Mouse (Mus musculus) splenic B cell, adult 2 months (primary cell): ENCODE results near the gene Thbs3.

Source experiments
- DNase-seq: peaks from one replicate; pipeline ENCODE4 v3.0.0-alpha.2; 2011; ENCODE audit warnings: low read depth, low spot score
- H3K27me3 ChIP-seq: 2 replicates; pipeline ENCODE4 v1.6.1; 2012; ENCODE audit warnings: mild to moderate bottlenecking, low read length, moderate library complexity, mixed read lengths; ENCODE audit not compliant: control insufficient read depth, poor library complexity, insufficient read depth, severe bottlenecking
- H3K36me3 ChIP-seq: 2 replicates; pipeline ENCODE4 v1.6.1; 2012; ENCODE audit warnings: mild to moderate bottlenecking, low read length, moderate library complexity, mixed read lengths; ENCODE audit not compliant: control insufficient read depth, poor library complexity, insufficient read depth, severe bottlenecking

Gene Thbs3

DNA sequence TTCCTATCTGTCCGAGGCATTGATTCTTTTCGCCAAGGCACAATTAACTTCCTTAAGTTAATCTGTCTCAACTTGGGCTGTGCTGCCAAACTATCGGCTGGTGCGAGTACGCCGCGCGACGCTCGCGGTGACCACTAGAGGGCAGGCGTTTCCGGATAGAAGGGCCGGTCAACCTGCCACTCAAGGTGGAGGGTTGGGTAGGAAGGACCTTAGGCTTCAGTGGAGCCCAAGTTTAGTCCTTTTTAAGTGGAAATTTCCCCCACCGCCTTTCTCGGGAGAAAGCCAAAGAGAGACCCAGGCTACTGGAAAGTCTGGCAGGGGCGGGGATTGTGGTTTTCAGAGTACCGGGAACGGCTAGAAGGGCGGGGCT, 13.2 kb downstream of the Thbs3 start:
- DNase-seq, result peak; percentile 91
- H3K36me3 ChIP-seq, result no peaks in the 10 kb centered on the region
- no peaks in the 10 kb centered on the region for H3K27me3 ChIP-seq

DNA sequence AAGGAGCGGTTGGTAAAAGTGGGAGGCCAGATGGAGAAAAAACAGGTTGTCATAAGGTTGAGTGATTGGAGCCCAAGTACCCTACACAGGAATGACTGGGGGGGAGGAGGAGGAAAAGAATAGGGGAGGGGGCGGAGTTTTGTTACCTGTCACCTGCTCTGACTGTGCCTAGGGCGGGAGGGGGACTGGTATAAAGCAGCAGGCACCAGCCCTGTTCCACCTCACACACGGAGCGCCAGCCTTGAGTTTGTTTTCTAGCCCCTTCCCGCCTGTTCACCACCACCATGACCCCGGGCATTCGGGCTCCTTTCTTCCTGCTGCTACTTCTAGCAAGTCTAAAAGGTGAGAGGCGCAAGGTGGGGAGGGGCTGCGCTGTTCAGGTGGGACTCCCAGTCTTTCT, 13.9 kb downstream of the Thbs3 start, which contains the start of gene Muc1:
Gene Muc1 (plus strand): TSS at position 222 of the 400 bp plus-strand sequence.
- H3K27me3 ChIP-seq, result no peaks in the 10 kb centered on the region
- no peaks in the 10 kb centered on the region for H3K36me3 ChIP-seq
- no peak for DNase-seq

DNA sequence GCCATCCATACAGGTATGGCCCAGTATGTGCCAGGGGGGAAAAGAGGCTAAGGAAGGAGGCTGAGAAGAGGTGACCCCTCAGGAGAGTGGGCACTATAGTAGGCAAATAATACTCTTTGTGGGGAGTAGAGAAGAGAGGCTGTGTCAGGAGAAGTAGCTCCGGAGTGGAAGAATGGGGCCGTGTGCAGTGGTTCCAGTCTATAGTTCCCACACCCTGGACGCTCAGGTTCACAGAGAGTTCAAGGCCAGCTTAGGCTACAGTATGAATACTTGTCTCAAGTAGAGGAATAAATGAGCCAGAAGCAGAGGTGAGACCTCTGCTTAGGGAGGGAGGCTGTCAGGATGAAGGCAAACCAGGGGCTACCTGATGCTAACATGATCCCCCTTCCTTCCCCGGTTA, 14.3 kb downstream of the Thbs3 start:
- Histone ChIP-seq H3K27me3 (no peaks in the 10 kb centered on the region), H3K36me3 (no peaks in the 10 kb centered on the region)
- DNase-seq, result no peak

DNA sequence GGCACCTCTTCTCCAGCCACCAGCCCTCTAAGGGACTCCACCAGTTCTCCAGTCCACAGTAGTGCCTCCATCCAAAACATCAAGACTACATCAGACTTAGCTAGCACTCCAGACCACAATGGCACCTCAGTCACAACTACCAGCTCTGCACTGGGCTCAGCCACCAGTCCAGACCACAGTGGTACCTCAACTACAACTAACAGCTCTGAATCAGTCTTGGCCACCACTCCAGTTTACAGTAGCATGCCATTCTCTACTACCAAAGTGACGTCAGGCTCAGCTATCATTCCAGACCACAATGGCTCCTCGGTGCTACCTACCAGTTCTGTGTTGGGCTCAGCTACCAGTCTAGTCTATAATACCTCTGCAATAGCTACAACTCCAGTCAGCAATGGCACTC, 15.6 kb downstream of the Thbs3 start:
- Histone ChIP-seq H3K36me3 (no peaks in the 10 kb centered on the region), H3K27me3 (no peaks in the 10 kb centered on the region)
- no peak for DNase-seq

DNA sequence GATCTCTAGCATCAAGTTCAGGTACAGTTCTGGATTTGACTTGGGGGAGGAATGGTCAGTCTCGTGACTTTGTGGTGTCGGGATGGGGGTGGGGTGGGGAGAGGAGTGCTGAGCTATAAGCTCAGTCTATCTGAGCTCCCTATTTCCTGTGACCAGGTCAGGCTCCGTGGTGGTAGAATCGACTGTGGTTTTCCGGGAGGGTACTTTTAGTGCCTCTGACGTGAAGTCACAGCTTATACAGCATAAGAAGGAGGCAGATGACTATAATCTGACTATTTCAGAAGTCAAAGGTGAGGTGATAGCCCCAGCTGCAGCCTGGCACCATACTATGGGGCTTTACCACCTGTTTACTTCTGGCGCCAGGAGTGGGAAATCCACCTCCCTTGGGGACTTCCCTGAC, 16.4 kb downstream of the Thbs3 start:
- H3K27me3 ChIP-seq, result no peaks in the 10 kb centered on the region
- peak; percentile 65 for DNase-seq
- no peaks in the 10 kb centered on the region; the same call in 1 of the 2 replicates for H3K36me3 ChIP-seq

DNA sequence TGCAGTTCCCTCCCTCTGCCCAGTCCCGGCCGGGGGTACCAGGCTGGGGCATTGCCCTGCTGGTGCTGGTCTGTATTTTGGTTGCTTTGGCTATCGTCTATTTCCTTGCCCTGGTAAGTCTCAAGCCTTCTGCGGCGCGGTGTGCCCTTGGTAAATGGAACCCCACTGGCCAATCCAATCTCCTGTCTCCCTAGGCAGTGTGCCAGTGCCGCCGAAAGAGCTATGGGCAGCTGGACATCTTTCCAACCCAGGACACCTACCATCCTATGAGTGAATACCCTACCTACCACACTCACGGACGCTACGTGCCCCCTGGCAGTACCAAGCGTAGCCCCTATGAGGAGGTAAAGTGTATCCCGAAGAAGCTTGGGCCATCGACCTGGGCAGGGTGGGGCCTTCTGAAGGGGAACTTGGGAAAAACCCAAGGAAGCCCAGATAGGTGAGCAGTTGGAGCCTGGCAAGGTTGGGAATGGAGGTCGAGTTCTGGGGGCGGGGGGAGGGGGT, 16.8 kb downstream of the Thbs3 start:
- no peaks in the 10 kb centered on the region for H3K27me3 ChIP-seq
- no peak for DNase-seq
- H3K36me3 ChIP-seq, result no peaks in the 10 kb centered on the region; the same call in 1 of the 2 replicates

DNA sequence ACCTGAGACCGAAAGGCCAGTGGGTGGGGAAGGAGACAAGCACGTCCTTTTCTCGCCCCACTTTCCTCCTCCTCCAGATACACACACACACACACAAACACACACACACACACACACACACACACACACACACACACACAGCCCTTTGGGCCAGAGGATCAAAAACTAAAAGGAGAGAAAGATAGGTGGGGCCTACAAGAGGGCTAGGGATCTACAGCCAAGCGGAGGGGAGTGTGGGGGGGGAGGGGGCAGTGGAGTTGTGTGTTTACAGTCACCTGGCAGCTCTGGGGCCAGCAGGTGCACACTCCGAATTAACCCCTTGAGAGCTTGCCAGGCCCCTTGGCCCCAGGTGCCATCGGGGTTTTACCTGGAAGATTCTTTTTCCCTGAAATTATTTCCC, 17.6 kb downstream of the Thbs3 start:
- no peak for DNase-seq
- Histone ChIP-seq H3K36me3 (no peaks in the 10 kb centered on the region; the same call in 1 of the 2 replicates), H3K27me3 (no peaks in the 10 kb centered on the region)

DNA sequence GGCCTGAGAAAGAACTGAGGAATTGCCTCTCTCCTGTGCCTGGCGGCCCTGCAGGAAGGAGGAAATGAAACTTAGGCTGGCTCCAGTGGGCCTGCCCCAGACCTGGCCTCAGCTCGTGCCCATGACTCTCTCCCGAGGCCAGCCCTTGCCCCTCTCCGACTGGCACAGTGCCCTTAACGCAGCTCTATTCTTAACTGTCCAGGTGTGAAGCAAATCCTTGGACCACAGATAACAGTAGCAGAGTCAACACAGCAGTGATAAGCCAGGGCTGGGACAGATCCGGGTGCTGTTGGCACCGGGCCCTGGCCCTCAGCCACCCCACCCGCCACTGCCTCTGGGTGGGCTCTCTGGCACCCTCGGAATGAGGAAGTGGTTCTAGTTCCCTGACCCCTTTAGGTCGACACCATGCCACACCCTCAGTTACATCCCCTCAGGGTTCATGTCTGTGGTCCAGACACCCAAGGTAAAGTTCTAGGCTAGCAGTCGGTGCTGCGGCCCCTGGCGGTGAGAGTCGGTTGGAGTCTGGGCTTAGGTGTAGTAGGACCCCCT, 18.7 kb downstream of the Thbs3 start:
- peak; percentile 70 for DNase-seq
- H3K36me3 ChIP-seq, result no peaks in the 10 kb centered on the region; the same call in 1 of the 2 replicates
- H3K27me3 ChIP-seq, result no peaks in the 10 kb centered on the region

DNA sequence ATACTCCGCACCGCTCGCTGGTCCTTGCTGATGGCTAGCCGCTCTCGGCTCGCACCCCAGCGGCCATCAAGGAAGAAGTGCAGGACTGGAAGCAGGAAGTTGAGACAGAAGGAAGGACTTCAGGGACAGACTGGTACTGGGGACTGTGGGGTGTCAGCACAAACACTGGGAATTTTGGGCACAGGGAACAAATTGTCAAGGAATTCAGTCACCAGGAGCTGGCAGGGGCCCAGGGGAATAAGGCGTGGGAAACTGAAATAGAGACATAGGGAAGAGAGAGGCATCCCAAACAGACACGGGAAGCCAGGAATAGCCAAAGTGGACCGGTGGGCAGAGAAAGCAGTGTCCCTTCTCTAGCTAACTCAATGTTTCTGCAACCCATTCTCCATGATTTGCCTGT, 21.5 kb downstream of the Thbs3 start:
- Histone ChIP-seq H3K27me3 (no peaks in the 10 kb centered on the region), H3K36me3 (no peaks in the 10 kb centered on the region; the same call in 1 of the 2 replicates)
- DNase-seq, result no peak

DNA sequence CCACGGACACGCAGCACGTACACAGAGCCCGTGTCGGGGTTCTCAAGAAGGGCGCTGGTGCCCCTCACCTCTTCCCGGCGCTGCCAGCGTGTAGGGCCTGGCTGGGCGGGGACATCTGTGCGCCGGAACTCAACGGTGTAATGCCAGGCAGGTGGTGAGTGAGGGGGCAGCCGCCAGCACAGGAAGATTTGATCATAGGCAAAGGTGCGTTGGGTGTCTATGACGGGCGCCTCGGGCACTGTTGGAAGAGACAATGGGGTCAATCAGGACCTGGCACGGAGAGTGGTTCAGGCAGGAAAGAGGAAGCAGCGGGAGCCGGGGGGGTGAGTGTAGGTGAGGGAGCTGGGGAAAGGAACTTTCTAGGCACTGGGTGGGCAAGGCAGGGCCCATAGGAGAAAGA, 22.7 kb downstream of the Thbs3 start:
- DNase-seq, result no peak
- Histone ChIP-seq H3K27me3 (no peaks in the 10 kb centered on the region), H3K36me3 (no peaks in the 10 kb centered on the region; the same call in 1 of the 2 replicates)

DNA sequence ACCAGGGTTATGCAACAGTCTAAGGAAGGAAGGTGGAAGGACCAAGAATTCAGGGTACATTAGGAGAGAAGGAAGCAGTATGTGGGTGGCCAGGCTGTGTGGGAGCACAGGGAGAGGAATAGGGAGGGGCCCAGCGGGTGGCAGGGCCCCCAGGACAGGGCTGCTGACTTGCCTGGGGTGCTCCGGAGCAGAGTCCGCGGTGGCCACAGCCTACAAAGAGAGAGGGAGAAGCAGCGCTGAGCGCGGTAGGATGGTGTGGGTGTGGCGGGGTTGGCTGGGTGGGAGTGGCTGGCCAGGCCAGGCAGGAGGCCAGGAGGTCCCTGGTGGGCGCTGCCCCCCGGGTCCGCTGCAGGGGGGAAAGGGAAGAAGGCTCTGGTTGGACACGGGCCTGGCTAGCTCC, 23.5 kb downstream of the Thbs3 start:
- no peak for DNase-seq
- H3K27me3 ChIP-seq, result no peaks in the 10 kb centered on the region
- H3K36me3 ChIP-seq, result no peaks in the 10 kb centered on the region; the same call in 1 of the 2 replicates

DNA sequence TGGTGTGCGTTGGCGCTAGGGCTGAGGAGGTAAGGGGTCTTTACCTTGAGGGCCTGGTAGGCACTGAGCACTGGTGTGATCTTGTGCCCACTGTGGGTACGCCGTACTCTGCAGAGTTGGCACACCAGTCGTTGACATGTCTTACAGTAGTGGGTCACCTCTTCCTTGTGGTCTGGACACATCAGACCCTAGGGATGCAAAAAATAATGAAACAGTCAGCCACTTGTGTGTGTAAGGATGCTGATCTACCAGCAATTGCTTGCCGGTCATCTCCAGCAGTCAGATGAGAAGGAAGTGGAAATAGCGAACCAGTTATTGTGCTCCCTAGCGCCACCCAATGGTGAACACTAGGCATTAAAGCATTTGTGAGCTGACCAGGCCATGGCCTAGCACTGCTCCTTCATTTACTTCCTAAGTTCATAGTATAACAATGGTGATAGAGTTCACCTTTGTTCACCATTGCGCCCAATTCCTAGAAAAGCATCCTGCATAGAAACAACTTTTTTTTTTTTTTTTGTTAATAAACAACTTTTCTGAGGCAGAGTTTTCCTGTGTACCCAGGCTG, 27.4 kb downstream of the Thbs3 start:
- no peaks in the 10 kb centered on the region for H3K27me3 ChIP-seq
- peak; percentile 90 for DNase-seq
- H3K36me3 ChIP-seq, result no peaks in the 10 kb centered on the region

DNA sequence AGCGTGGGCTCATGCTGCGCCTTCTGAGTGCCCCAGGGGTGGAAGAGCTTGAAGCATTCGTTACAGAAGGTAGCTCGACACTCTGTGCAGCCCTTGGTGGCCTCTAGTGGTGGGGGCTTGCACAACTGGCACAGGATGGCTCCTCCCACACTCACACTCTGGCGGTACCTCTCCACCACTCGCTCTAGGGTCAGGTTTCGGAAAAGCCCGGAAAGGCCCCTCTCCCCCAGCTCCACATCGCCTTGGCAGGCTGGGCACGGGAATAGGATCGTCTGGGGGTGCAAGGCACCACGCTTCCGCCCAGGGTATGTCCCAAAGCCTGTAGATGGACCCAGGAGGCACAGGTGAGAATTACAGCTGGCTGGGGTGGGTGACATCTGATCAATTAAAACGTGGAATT, 28.6 kb downstream of the Thbs3 start:
- peak; percentile 83 for DNase-seq
- no peaks in the 10 kb centered on the region for H3K27me3 ChIP-seq
- no peaks in the 10 kb centered on the region for H3K36me3 ChIP-seq

DNA sequence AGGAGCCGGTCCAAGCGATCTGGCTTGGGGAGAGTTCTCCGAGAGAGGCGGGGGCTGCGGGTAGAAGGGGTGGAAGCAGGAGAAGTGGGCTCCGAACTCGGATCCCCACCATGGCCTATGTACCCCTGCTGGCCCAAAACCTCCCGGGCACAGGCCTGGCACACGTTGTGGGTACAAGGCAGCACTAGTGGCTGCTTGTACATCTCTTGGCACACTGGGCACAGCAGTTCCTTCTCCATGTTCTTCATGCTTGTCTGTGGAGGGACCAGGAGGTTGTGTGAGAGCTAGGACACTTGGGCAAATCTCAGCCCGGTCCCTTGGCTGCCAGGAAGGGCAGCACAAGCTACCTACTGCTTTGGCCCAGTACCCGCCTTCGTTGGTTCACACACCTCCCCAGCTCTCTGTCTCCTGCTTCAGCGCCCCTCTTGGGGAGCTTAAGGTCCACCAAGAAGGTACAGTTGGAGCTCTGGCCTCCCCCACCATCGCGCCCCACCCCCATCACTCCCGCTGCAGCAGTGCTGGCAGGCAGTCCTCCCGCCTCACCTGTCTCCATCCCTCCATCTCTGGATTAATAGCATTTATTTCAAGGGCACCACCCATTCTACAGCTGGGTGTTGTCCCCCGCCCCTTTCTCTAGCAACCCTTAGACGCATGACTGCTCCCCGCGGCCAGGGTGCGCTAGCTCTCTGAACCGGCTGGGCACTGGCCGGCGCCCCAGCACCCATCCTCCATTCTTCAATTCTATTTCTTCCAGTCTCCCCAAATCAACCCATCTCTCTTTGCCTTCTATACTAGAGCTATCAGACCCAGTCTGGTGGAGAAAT, 29.4 kb downstream of the Thbs3 start:
- no peaks in the 10 kb centered on the region for H3K27me3 ChIP-seq
- DNase-seq, result peak; percentile 63
- H3K36me3 ChIP-seq, result peaks cover 3% of the 10 kb centered on the region; the same call in 1 of the 2 replicates
